In the genomic region with DNA sequence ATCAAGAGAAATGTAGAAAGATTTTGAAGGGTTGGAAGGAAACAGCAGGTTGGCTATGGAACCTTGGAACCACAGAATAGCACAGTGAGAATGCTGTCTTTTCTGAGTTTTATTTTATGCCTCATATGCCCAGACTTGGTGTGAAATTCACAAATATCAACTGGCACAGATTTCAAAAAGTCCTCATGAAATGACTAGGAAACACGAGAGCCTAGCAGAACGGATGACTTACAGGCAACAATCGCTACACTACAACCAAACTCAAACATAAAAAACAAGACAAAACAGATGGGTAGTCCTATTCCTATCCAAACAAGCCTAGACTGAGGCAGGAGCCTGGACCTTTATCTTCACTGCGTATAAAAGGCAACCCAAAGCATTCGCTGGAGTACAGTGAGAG, we compare ENCODE assay signal across 13 mouse cellular contexts.
"Had no signal": no experiment of that assay in that cellular context is flagged by ENCODE, and none has a peak within 500 bp of the region (broad histone marks: within the 10 kb centered on the region; RNA-seq: fewer than 3 reads in every experiment).

No protein-coding gene starts in this region.

- H3K27ac ChIP-seq: kidney, embryonic 15.5 days; liver, embryonic 13.5 days had no signal

- H3K4me3 ChIP-seq: kidney, embryonic 15.5 days; liver, embryonic 13.5 days had no signal

- DNase-seq: kidney, adult 11 months; kidney, adult 8-10 months; kidney, postnatal 10 days; kidney, postnatal 36 days; liver, embryonic 13.5 days; lung, adult 2 months; lung, postnatal 14 days; lung, postnatal 4 days; midbrain, embryonic 14.5 days; thymus, adult 2 months; thymus, postnatal 14 days; thymus, postnatal 4 days had no signal
